Mouse (Mus musculus): ENCODE results near the gene Krtap4-1. TPM values are rescaled to one million over a fixed set of nuclear protein-coding genes. Genes with fewer than 3 reads are reported as not detected.
"Not testable (repeated sequence)": the region's sequence is repeated elsewhere in the genome, so short reads cannot be mapped to it uniquely, and the experiment has no call there.

Krtap4-1 gene
- polyA plus RNA-seq, 1 experiment from 2014 or later: not detected

DNA sequence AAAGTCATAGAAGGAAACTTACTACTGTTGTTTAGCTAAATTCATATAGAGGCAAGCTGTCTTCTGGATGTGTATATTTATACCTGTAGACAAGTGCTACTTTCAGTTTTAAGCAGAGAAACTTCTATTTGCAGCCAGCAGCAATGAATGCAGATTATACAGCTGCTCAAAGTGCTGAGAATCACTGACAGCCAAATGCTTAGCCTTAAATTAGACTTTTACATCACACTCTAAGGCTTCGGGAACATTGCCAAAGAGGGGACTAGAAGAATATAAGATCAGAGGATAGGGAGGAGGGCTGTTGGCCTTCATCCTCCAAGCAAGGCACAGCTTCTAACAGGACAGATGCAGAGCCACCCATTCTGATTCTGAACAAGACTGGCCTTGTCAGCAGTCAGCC lies 9.0 kb upstream of the Krtap4-1 start:
- Histone ChIP-seq H3K9ac (replicated peaks) (no peak overlapping the region), H3K9me3 (no peaks in the 10 kb centered on the region), H3K36me3 (no peaks in the 10 kb centered on the region), H3K4me2 (no peak overlapping the region), H3K27ac (no peak overlapping the region), H3K4me3 (replicated peaks) (no peak overlapping the region), H3K4me1 (replicated peaks) (peaks cover 2% of the 10 kb centered on the region; the same call in 1 of the 2 replicates), H3K27me3 (peaks cover 7% of the 10 kb centered on the region; the same call in 1 of the 2 replicates)
- ATAC-seq (ENCODE audit: insufficient number of reproducible peaks, insufficient read depth, low FRiP score, low TSS enrichment, low read depth): no peak
- 68% methylated on average over 1 of the region's 1 CpGs for WGBS

DNA sequence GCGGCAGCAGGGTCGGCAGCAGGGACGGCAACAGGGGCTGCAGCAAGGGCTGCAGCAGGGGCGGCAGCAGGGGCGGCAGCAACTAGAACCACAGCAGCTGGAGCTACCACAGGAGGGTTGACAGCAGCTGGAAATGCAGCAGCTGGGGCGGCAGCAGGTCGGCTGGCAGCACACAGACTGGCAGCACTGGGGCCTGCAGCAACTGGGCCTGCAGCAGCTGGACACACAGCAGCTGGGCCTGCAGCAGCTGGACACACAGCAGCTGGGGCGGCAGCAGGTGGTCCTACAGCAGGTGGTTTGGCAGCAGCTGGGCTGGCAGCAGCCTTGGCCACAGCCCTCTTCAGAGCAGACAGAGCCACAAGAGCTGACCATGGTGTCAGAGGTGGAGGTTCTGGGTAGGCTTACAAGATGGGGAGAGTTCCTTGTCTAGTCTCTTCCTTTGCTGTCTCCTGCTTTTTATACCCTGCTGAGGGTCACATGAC lies 6.7 kb upstream of the Krtap4-1 start, which contains the start of gene Krtap4-2:
Gene Krtap4-2, minus strand, starts transcription at position 432 of the 482 bp plus-strand sequence.
- H3K9me3 ChIP-seq: no peaks in the 10 kb centered on the region
- H3K36me3 ChIP-seq: no peaks in the 10 kb centered on the region
- no peak within 1 kb of the TSS for H3K27ac ChIP-seq
- H3K4me3 ChIP-seq (replicated peaks): no peak within 1 kb of the TSS
- 39% methylated on average over 8 of the region's 8 CpGs for WGBS
- H3K4me1 ChIP-seq (replicated peaks): no peaks in the 10 kb centered on the region
- H3K27me3 ChIP-seq: peaks cover 7% of the 10 kb centered on the region; the same call in 1 of the 2 replicates
- H3K9ac ChIP-seq (replicated peaks): no peak within 1 kb of the TSS
- ATAC-seq (ENCODE audit: insufficient number of reproducible peaks, insufficient read depth, low FRiP score, low TSS enrichment, low read depth): no peak
- H3K4me2 ChIP-seq: no peak within 1 kb of the TSS

DNA sequence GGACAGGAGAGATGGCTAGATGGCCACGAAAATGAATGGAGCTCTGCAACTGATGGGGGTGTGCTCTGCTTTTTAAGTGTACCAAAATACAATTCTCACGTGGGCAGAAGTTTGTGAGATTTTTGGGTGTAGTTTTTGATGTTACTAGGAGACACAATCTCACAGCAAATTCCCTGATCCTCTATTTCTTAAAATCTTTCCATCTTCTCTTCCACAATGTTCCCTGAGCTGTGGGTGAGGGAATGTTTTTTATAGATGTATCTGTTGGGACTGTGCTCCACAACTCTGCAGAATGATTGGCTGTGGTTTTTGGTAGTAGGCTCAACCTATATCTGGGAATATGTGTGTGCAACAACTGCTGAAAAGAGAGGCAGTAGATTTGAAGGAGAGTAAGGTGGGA lies 5.3 kb upstream of the Krtap4-1 start:
- no peak for ATAC-seq (ENCODE audit: insufficient number of reproducible peaks, insufficient read depth, low FRiP score, low TSS enrichment, low read depth)
- Histone ChIP-seq H3K27ac (no peak overlapping the region), H3K9me3 (no peaks in the 10 kb centered on the region), H3K4me3 (replicated peaks) (no peak overlapping the region), H3K4me2 (no peak overlapping the region), H3K9ac (replicated peaks) (no peak overlapping the region), H3K36me3 (no peaks in the 10 kb centered on the region), H3K27me3 (peaks cover 7% of the 10 kb centered on the region; the same call in 1 of the 2 replicates), H3K4me1 (replicated peaks) (no peaks in the 10 kb centered on the region)
- WGBS: 63% methylated on average over 2 of the region's 2 CpGs

GRCm38 (mm10) chr11:99630890-99631289 lies 2.9 kb upstream of the Krtap4-1 start:
- 75% methylated on average over 3 of the region's 3 CpGs for WGBS
- no peaks in the 10 kb centered on the region for H3K9me3 ChIP-seq
- no peak overlapping the region for H3K27ac ChIP-seq
- H3K4me1 ChIP-seq (replicated peaks): no peaks in the 10 kb centered on the region
- H3K27me3 ChIP-seq: 0 out of 2 replicates have a peak, but pooled peaks cover 7% of the 10 kb centered on the region
- H3K4me2 ChIP-seq: no peak overlapping the region
- H3K36me3 ChIP-seq: no peaks in the 10 kb centered on the region
- no peak overlapping the region for H3K9ac ChIP-seq (replicated peaks)
- H3K4me3 ChIP-seq (replicated peaks): no peak overlapping the region
- no peak for ATAC-seq (ENCODE audit: insufficient number of reproducible peaks, insufficient read depth, low FRiP score, low TSS enrichment, low read depth)

DNA sequence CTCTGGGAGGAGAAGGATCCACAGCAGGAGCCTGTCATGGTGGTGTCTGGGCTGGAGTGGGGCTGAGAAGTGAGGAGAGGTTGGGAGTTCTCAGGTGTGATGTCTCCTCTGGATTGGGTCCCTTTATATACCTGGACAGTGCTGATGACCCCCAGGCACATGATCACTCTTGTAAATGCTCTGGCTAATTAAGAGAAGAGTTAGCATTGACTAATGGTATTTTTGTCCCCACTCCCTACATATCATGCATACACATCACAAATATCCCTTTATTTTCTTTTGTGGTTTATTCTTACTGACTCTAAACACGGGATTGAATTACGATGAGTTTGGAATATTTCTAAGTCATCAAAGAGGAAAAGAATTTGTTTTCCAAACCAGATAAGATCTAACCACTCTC lies 7.7 kb downstream of the Krtap4-1 start, which contains the start of gene Gm11562:
Gene Gm11562, minus strand, starts transcription at position 101 of the 400 bp plus-strand sequence.
- WGBS: 87% methylated on average over 2 of the region's 2 CpGs
- ATAC-seq (ENCODE audit: insufficient number of reproducible peaks, insufficient read depth, low FRiP score, low TSS enrichment, low read depth): no peak
- Histone ChIP-seq H3K9me3 (no peaks in the 10 kb centered on the region), H3K27me3 (no peaks in the 10 kb centered on the region), H3K4me2 (no peak within 1 kb of the TSS), H3K27ac (no peak within 1 kb of the TSS), H3K9ac (replicated peaks) (no peak within 1 kb of the TSS), H3K4me3 (replicated peaks) (no peak within 1 kb of the TSS), H3K36me3 (no peaks in the 10 kb centered on the region), H3K4me1 (replicated peaks) (no peaks in the 10 kb centered on the region)

DNA sequence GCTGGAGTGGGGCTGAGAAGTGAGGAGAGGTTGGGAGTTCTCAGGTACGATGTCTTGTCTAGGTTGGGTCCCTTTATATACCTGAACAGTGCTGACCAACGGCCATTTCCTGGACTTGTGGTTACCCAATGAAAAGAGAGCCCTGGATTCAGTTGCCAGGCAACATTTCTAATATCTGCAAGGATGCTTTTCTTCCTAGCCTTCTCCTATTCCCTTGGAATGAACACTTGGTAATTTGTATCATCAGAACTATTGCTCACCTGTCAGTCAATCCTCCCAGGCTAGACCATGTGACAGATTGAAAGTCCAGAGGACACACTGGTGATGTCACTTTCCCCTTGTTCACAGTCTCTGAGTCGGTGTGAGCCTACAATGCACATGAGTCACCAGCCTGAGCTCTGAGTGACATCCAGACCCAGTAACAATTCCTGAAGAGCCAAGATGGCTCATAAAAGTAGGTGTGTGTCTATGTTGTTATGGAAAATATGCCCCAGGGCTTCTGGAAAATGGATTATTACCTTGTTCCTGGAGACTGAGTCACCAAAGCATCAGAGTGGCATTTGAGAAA lies 13.2 kb downstream of the Krtap4-1 start, which contains the start of gene Krtap2-4:
Gene Krtap2-4, minus strand, starts transcription at position 51 of the 568 bp plus-strand sequence.
- no peak within 1 kb of the TSS for H3K27ac ChIP-seq
- no peak for ATAC-seq (ENCODE audit: insufficient number of reproducible peaks, insufficient read depth, low FRiP score, low TSS enrichment, low read depth)
- H3K27me3 ChIP-seq: no peaks in the 10 kb centered on the region
- H3K9me3 ChIP-seq: no peaks in the 10 kb centered on the region
- WGBS: 63% methylated on average over 3 of the region's 3 CpGs
- H3K36me3 ChIP-seq: no peaks in the 10 kb centered on the region
- H3K4me1 ChIP-seq (replicated peaks): no peaks in the 10 kb centered on the region
- H3K9ac ChIP-seq (replicated peaks): no peak within 1 kb of the TSS
- H3K4me3 ChIP-seq (replicated peaks): no peak within 1 kb of the TSS
- no peak within 1 kb of the TSS for H3K4me2 ChIP-seq

DNA sequence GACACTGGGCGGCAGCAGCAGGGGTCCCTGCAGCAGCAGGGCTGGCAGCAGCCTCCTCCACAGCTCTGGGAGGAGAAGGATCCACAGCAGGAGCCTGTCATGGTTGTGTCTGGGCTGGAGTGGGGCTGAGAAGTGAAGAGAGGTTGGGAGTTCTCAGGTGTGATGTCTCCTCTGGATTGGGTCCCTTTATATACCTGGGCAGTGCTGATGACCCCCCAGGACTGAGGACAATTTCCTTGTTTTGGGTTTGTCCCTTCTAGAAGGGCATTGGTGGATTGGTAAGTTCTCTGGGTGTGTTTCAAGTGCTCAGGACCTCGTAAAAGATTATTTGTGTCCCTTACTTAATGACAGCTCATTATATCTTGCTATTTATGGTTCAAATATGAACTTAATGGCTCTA lies 17.9 kb downstream of the Krtap4-1 start, which contains the start of gene Gm11937:
Gene Gm11937, minus strand, starts transcription at position 101 of the 400 bp plus-strand sequence.
- not testable (repeated sequence) for H3K4me2 ChIP-seq; ATAC-seq (ENCODE audit: insufficient number of reproducible peaks, insufficient read depth, low FRiP score, low TSS enrichment, low read depth); H3K4me3 ChIP-seq (replicated peaks); H3K36me3 ChIP-seq; H3K9me3 ChIP-seq; H3K27me3 ChIP-seq; H3K27ac ChIP-seq; H3K4me1 ChIP-seq (replicated peaks); H3K9ac ChIP-seq (replicated peaks)
- 47% methylated on average over 1 of the region's 2 CpGs for WGBS

GRCm38 (mm10) chr11:99609126-99609525 lies 18.9 kb downstream of the Krtap4-1 start:
- Histone ChIP-seq H3K27ac (no peak overlapping the region), H3K27me3 (no peaks in the 10 kb centered on the region), H3K36me3 (no peaks in the 10 kb centered on the region), H3K9me3 (no peaks in the 10 kb centered on the region), H3K9ac (replicated peaks) (no peak overlapping the region), H3K4me3 (replicated peaks) (no peak overlapping the region), H3K4me1 (replicated peaks) (no peaks in the 10 kb centered on the region), H3K4me2 (no peak overlapping the region)
- ATAC-seq (ENCODE audit: insufficient number of reproducible peaks, insufficient read depth, low FRiP score, low TSS enrichment, low read depth): no peak
- WGBS: 73% methylated on average over 1 of the region's 1 CpGs

GRCm38 (mm10) chr11:99603208-99603607 lies 24.8 kb downstream of the Krtap4-1 start, which contains the start of gene Gm11938:
Gene Gm11938 (minus strand): TSS chr11:99603308.
- not testable (repeated sequence) for H3K36me3 ChIP-seq; H3K9me3 ChIP-seq; H3K4me3 ChIP-seq (replicated peaks); H3K4me1 ChIP-seq (replicated peaks); H3K9ac ChIP-seq (replicated peaks); ATAC-seq (ENCODE audit: insufficient number of reproducible peaks, insufficient read depth, low FRiP score, low TSS enrichment, low read depth); H3K4me2 ChIP-seq; H3K27ac ChIP-seq; H3K27me3 ChIP-seq
- 46% methylated on average over 1 of the region's 1 CpGs for WGBS

DNA sequence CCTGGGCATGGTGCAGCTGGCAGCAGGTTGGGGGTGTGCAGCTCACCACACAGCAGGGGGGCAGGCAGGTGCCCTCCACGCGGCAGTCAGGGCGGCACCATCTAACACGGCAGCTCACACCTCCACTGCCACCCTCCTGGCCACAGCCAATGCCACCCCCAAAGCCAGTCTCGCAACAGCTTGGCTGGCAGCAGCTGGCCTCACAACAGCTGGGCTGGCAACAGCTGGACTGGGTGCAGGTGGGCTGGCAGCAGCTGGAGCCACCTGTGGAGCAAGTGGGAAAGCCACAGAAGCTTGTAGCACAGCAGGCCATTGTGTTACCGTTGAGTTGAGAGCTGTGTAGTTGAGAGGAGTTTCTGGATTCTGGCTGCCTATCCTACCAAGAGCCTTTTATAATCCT lies 30.3 kb downstream of the Krtap4-1 start, which contains the start of gene Krtap9-3:
Gene Krtap9-3, minus strand, starts transcription at position 364 of the 400 bp plus-strand sequence.
- not testable (repeated sequence) for H3K9ac ChIP-seq (replicated peaks); H3K4me1 ChIP-seq (replicated peaks); ATAC-seq (ENCODE audit: insufficient number of reproducible peaks, insufficient read depth, low FRiP score, low TSS enrichment, low read depth); H3K27me3 ChIP-seq; H3K9me3 ChIP-seq; H3K4me2 ChIP-seq; H3K36me3 ChIP-seq; H3K4me3 ChIP-seq (replicated peaks); H3K27ac ChIP-seq
- 84% methylated on average over 6 of the region's 6 CpGs for WGBS

GRCm38 (mm10) chr11:99590981-99591380 lies 37.1 kb downstream of the Krtap4-1 start, which contains the start of gene Krtap1-3:
Gene Krtap1-3 (minus strand): TSS chr11:99591339.
- Histone ChIP-seq H3K9me3 (no peaks in the 10 kb centered on the region), H3K4me3 (replicated peaks) (no peak within 1 kb of the TSS), H3K36me3 (no peaks in the 10 kb centered on the region), H3K4me1 (replicated peaks) (no peaks in the 10 kb centered on the region), H3K4me2 (no peak within 1 kb of the TSS), H3K9ac (replicated peaks) (no peak within 1 kb of the TSS), H3K27me3 (no peaks in the 10 kb centered on the region), H3K27ac (no peak within 1 kb of the TSS)
- WGBS: 75% methylated on average over 6 of the region's 6 CpGs
- no peak for ATAC-seq (ENCODE audit: insufficient number of reproducible peaks, insufficient read depth, low FRiP score, low TSS enrichment, low read depth)

All from limb, embryonic 12.5 days (tissue).